Mouse (Mus musculus) kidney, embryonic 16.5 days (tissue): Measurements from ENCODE around the gene Anxa9. TPM values are rescaled to one million over a fixed set of nuclear protein-coding genes. Genes with fewer than 3 reads are reported as not detected.

Experiments used
- ATAC-seq: fragments of 200-750 bp; cut with Nextera tagmentation; 2 replicates; pipeline ENCODE4 v1.8.0; 2017; ENCODE audit warnings: moderate TSS enrichment; ENCODE audit not compliant: low FRiP score, low TSS enrichment
- H3K27ac ChIP-seq: fragments of 300-500 bp; sonication (generic); 2 replicates; pipeline ENCODE4 v1.5.1; 2014; ENCODE audit warnings: low read length
- H3K27me3 ChIP-seq: fragments of 300-500 bp; sonication (generic); 2 replicates; pipeline ENCODE4 v1.6.1; 2014; ENCODE audit warnings: low read length, control low read depth, mixed read lengths; ENCODE audit not compliant: insufficient read depth
- H3K36me3 ChIP-seq: fragments of 300-500 bp; sonication (generic); 2 replicates; pipeline ENCODE4 v1.6.1; 2014; ENCODE audit warnings: low read length, control low read depth, mixed read lengths; ENCODE audit not compliant: insufficient read depth
- H3K4me1 ChIP-seq: fragments of 300-500 bp; sonication (generic); 2 replicates; pipeline ENCODE4 v1.6.1; 2014; ENCODE audit warnings: low read length, control low read depth, mixed read lengths; ENCODE audit not compliant: insufficient read depth
- H3K4me2 ChIP-seq: fragments of 300-500 bp; sonication (generic); replicated peaks from 2 replicates; pipeline ENCODE4 v1.6.1; 2014; ENCODE audit warnings: low read depth, low read length
- H3K4me3 ChIP-seq: fragments of 300-500 bp; sonication (generic); 2 replicates; pipeline ENCODE4 v1.5.1; 2014; ENCODE audit warnings: mild to moderate bottlenecking, low read length
- H3K9ac ChIP-seq: fragments of 300-500 bp; sonication (generic); replicated peaks from 2 replicates; pipeline ENCODE4 v1.6.1; 2014; ENCODE audit warnings: low read length
- H3K9me3 ChIP-seq: fragments of 300-500 bp; sonication (generic); 2 replicates; pipeline ENCODE4 v1.6.1; 2016; ENCODE audit warnings: low read length, control low read depth
- WGBS: fragments of 180-500 bp; shearing (Covaris S2); extraction: QIAGEN DNeasy Blood & Tissue Kit; methylation state at CpG from one replicate; pipeline ENCODE4 v1.1.7; 2014; 5-methylcytosine and 5-hydroxymethylcytosine counted together
- polyA plus RNA-seq: library from polyadenylated mRNA; unstranded; fragments of >200 nt; fragmentation: Nextera tagmentation; extraction: Ambion mirVana; gene quantifications from 2 replicates; pipeline ENCODE4 v1.2.1, GENCODE M21; 2015

Anxa9 gene
- polyA plus RNA-seq, 1 experiment from 2014 or later, result 8.6 TPM

DNA sequence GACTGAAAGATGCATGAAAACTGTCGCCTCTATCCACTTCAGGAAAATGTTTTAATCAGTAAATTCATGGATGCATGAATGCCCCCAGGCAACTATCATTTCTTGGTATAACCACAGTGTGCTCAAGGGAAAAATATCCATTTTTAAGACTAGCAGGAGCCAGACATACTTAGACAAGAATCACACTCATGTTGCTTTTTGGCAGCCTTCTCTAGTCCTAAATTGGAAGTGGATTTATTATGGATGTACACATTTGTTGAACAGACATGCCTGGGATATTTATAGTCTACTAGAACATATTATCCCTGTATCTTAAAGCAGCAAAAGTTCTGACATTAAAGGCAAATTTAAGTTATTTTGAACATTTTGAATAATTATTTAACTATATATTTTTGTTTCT is 42.3 kb downstream of the Anxa9 start:
- no peak overlapping the region for H3K27ac ChIP-seq
- H3K36me3 ChIP-seq, result peaks cover 32% of the 10 kb centered on the region

GRCm38 (mm10) chr3:95263089-95263739 is 43.8 kb downstream of the Anxa9 start:
- WGBS, result 41% methylated on average over 11 of the region's 11 CpGs
- Histone ChIP-seq H3K27me3 (no peaks in the 10 kb centered on the region), H3K4me2 (no peak overlapping the region), H3K4me3 (no peak overlapping the region), H3K9me3 (no peaks in the 10 kb centered on the region), H3K4me1 (no peaks in the 10 kb centered on the region), H3K9ac (no peak overlapping the region), H3K36me3 (peaks cover 42% of the 10 kb centered on the region), H3K27ac (no peak overlapping the region)
- ATAC-seq, result peak; percentile 85

More for the DNA sequence above, 42.3 kb downstream of the Anxa9 start:
- 77% methylated on average over 1 of the region's 1 CpGs for WGBS
- H3K4me1 ChIP-seq, result peaks cover 1% of the 10 kb centered on the region; the same call in 1 of the 2 replicates
- no peak for ATAC-seq
- H3K4me2 ChIP-seq, result no peak overlapping the region
- H3K9me3 ChIP-seq, result no peaks in the 10 kb centered on the region
- H3K4me3 ChIP-seq, result no peak overlapping the region
- H3K9ac ChIP-seq, result no peak overlapping the region
- H3K27me3 ChIP-seq, result no peaks in the 10 kb centered on the region

DNA sequence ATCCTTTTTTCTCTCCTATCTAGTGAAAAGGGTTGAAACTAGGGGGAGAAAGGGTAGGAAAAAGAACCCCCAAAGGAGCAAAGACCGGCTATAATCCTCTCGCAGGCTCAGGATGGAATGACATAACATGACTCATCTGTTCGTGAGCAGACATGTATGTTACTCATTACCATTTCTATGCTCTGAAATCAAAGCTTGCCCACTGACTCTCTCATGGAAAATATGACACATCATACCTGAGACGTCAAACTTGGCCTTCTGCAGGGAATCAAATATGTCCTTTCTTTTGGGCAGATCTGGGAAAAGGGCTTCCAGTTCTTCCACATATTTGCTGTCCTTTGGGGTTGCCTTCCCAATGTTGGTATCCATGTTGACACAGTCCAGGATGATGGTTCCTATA is 45.0 kb downstream of the Anxa9 start:
- 96% methylated on average over 4 of the region's 4 CpGs for WGBS
- Histone ChIP-seq H3K9me3 (no peaks in the 10 kb centered on the region), H3K27me3 (no peaks in the 10 kb centered on the region), H3K4me3 (no peak overlapping the region), H3K4me2 (no peak overlapping the region), H3K9ac (no peak overlapping the region), H3K27ac (no peak overlapping the region), H3K36me3 (peaks cover 44% of the 10 kb centered on the region), H3K4me1 (no peaks in the 10 kb centered on the region)
- ATAC-seq, result no peak

- H3K4me1 ChIP-seq, result no peaks in the 10 kb centered on the region
Observed at GRCm38 (mm10) chr3:95256931-95257330, 50.0 kb downstream of the Anxa9 start.

DNA sequence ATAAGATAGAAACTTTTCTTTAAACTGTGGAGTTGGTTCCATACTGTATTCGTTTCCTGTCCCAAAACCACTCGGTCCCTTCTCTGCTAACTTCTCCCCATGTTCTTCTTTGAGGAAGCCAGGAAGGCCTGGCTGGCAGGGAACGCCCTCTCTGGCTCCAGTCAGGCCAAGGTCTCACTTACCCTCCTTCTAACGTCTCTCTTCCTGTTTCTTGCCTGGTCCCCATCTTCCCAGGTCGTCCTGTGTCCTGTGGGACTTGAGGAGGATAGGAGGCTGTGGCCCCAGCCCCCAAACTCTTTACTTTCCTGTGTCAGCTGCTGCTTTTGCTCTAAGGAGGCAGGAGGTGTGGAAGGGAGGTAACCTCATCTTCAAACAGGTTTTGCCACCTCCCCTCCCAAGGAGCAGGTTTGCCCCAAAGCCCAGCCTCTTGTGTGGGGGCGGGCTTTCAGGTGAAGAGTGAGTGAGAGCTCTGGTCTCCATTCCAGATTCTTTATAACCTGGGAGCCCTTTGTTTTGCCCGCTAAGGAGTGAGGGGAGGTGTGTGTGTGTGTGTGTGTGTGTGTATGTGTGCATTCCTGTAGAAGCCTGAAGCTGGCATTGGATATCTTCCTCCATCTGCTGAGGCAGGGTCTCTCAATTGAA is 56.1 kb downstream of the Anxa9 start, which contains the start of gene Bnipl:
TSS of gene Bnipl (minus strand) at position 411 of the 642 bp plus-strand sequence.
- Histone ChIP-seq H3K27ac (0 out of 2 replicates have a peak within 1 kb of the TSS, but pooled peaks have one; percentile 50), H3K9me3 (no peaks in the 10 kb centered on the region), H3K27me3 (no peaks in the 10 kb centered on the region), H3K4me3 (no peak within 1 kb of the TSS), H3K36me3 (peaks cover 12% of the 10 kb centered on the region), H3K4me2 (no peak within 1 kb of the TSS; the same call in 1 of the 2 replicates), H3K4me1 (peaks cover 3% of the 10 kb centered on the region; the same call in 1 of the 2 replicates), H3K9ac (no peak within 1 kb of the TSS)
- 50% methylated on average over 7 of the region's 7 CpGs for WGBS
- 0 out of 2 replicates have a peak, but pooled peaks have one; percentile 31 for ATAC-seq

More at GRCm38 (mm10) chr3:95256931-95257330, 50.0 kb downstream of the Anxa9 start:
- Histone ChIP-seq H3K27me3 (no peaks in the 10 kb centered on the region), H3K9me3 (no peaks in the 10 kb centered on the region), H3K36me3 (peaks cover 50% of the 10 kb centered on the region), H3K9ac (no peak overlapping the region), H3K4me2 (no peak overlapping the region), H3K4me3 (no peak overlapping the region), H3K27ac (no peak overlapping the region)
- WGBS, result 77% methylated on average over 5 of the region's 5 CpGs
- ATAC-seq, result no peak

- H3K4me3 ChIP-seq, result no peak overlapping the region
- peaks cover 3% of the 10 kb centered on the region; the same call in 1 of the 2 replicates for H3K4me1 ChIP-seq
- H3K9ac ChIP-seq, result no peak overlapping the region
- no peak for ATAC-seq
- H3K9me3 ChIP-seq, result no peaks in the 10 kb centered on the region
- H3K4me2 ChIP-seq, result no peak overlapping the region
- H3K27me3 ChIP-seq, result no peaks in the 10 kb centered on the region
- WGBS, result 58% methylated on average over 5 of the region's 5 CpGs
- H3K27ac ChIP-seq, result no peak overlapping the region
- H3K36me3 ChIP-seq, result peaks cover 14% of the 10 kb centered on the region
Observed at GRCm38 (mm10) chr3:95250361-95250760, 56.6 kb downstream of the Anxa9 start.

GRCm38 (mm10) chr3:95247660-95248336 is 59.2 kb downstream of the Anxa9 start:
- H3K9ac ChIP-seq, result no peak overlapping the region
- H3K4me2 ChIP-seq, result no peak overlapping the region
- no peaks in the 10 kb centered on the region for H3K27me3 ChIP-seq
- peaks cover 12% of the 10 kb centered on the region; the same call in 1 of the 2 replicates for H3K36me3 ChIP-seq
- ATAC-seq, result no peak
- no peaks in the 10 kb centered on the region for H3K9me3 ChIP-seq
- H3K4me1 ChIP-seq, result peaks cover 3% of the 10 kb centered on the region; the same call in 1 of the 2 replicates
- no peak overlapping the region for H3K4me3 ChIP-seq
- H3K27ac ChIP-seq, result no peak overlapping the region
- 57% methylated on average over 1 of the region's 1 CpGs for WGBS

GRCm38 (mm10) chr3:95246465-95247231 is 60.3 kb downstream of the Anxa9 start:
- Histone ChIP-seq H3K4me2 (no peak overlapping the region), H3K9me3 (no peaks in the 10 kb centered on the region), H3K27me3 (no peaks in the 10 kb centered on the region), H3K27ac (no peak overlapping the region), H3K9ac (no peak overlapping the region), H3K4me1 (peaks cover 3% of the 10 kb centered on the region; the same call in 1 of the 2 replicates), H3K4me3 (no peak overlapping the region), H3K36me3 (0 out of 2 replicates have a peak, but pooled peaks cover 10% of the 10 kb centered on the region)
- no peak for ATAC-seq
- 83% methylated on average over 5 of the region's 5 CpGs for WGBS
